Mouse (Mus musculus) CD8-positive naive resting alpha-beta T cell, adult 2 months (primary cell): Measurements from ENCODE around the gene Scnn1b.

ENCODE experiments used
- DNase-seq, 2 experiments: peaks; one replicate each; pipeline ENCODE4 v3.0.0; 2022; ENCODE audit warnings: low read depth in 2 of 2, low spot score in 2 of 2

The Scnn1b gene

GRCm38 (mm10) chr7:121864858-121865585 is at the start of gene Scnn1b:
TSS of gene Scnn1b (plus strand) at chr7:121865038.
- no peak for DNase-seq

GRCm38 (mm10) chr7:121821632-121822031 is 43.2 kb upstream of the Scnn1b start:
- DNase-seq = no peak

- no peak for DNase-seq
These were observed 36.4 kb upstream of the Scnn1b start for GRCm38 (mm10) chr7:121828481-121828880.

DNA sequence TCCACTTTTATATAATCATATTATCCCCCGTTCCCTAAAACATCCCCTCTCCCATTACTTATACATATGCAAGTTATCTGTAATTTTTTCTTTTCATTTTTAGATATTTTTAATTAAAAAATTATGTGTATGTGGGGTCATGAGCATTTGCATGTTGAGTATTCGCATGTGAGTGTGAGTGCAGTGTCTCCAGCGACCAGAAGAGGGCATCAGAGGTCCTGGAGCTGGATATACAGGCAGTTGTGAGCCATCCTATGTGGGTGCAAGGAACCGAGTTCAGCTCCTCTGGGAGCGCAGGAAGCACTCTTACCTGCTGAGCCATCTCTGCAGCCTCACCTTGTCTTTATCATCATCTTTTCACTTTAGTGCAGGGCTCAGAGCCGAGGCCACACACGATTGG is 29.4 kb upstream of the Scnn1b start:
- DNase-seq = no peak

DNA sequence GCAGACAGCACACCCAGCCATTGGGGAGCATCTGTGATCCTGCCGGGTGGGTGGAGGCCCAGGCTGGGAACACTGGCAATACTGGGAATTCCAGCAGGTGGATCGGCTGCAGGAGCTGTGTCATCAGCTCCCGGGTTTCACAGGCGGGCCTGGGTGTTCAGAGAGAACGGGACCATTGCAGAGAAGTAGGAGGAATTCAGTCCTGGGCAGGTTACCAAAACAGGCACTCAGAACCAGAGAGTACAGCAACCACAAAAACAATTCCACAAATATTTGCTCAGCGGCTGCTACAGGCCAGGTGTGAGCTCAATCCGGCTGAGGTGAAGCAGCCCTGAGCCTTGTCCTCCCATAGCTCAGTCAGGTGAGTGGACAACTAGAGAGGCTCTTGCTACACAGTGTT is 28.0 kb upstream of the Scnn1b start:
- DNase-seq = no peak

DNA sequence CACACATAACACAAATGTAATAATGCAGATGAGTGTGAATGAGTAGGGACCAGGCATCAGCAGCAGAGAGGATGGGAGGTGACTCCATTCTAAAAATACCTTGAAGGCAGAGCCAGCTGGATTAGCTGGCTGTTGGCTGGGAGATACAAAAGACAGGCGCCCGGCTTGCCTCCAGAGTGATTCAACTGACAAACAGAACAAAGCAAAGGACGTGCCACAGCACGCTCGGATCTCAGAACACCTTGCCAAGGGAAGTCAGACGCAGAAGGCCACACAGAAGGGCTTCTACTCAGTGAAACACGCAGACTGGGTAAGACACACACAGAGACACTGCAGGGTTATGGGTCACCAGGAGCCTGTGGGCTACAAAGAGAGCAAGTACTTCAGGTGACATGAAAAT is 24.0 kb upstream of the Scnn1b start:
- DNase-seq = no peak

- DNase-seq = no peak
These were observed 22.6 kb upstream of the Scnn1b start for GRCm38 (mm10) chr7:121842234-121842633.

- no peak for DNase-seq
These were observed 18.9 kb upstream of the Scnn1b start for GRCm38 (mm10) chr7:121845964-121846363.

DNA sequence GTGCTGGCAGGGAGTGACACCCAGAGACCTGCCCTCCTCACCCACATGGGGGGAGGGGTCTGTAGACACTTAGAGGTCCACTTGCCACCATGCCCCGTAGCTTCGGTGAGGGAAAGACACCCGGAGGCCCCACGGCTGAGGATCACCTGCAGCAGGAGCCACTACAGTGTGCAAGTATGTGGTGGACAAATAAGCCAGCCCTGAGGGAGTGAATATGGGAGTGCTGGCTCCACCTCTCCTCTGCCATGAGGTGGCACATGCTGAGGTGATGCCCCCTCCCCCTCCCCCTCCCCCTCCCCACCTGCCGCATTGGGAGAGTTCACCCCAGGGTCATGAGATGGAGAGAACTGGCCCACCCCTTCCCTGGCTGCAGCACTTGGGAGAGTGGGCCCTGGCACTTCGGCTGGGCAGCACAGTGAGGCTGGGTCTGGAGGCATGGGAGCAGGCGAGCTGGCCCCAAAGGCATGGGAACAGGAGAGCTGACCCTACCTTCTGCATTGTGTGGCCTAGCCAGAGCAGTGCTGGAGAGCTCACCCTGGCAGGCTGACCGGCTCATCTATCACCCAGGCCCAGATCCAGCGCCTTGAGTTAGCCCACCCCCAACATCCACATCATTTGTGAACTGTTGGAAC is 16.2 kb upstream of the Scnn1b start:
- DNase-seq = no peak

DNA sequence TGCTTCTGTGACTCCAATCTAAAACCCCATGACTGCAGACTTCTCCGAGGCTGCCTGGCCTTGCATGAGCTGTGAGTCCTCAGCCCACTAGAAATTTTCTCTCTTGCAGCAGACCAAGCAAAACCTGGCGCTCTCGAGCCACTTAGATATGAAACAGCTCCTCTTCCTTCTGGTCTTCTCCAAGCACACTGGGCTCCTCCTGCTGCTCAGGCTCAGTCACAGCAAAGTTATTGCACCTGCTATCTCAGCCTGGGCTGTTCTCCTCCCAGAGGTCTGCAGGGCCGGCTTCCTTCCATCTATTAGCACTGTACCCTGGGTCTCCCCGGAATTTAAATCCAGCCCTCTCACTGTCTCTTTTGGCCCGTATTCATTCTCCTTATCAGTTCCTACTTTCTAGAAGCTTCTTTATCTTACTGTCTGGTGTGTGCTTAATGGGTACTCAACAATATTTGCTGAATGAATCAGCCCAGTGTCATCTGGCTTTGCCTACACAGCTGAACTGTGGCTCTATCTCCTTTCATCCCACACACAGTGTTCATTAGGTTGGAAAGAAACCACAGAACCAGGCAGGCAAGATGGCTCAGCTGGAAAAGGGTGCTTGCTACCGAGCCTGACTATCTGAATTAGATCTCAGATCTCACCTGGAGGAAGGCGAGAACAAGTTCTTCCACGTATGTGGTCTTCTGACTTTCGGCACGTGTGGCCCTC is 7.5 kb upstream of the Scnn1b start:
- DNase-seq = no peak

DNA sequence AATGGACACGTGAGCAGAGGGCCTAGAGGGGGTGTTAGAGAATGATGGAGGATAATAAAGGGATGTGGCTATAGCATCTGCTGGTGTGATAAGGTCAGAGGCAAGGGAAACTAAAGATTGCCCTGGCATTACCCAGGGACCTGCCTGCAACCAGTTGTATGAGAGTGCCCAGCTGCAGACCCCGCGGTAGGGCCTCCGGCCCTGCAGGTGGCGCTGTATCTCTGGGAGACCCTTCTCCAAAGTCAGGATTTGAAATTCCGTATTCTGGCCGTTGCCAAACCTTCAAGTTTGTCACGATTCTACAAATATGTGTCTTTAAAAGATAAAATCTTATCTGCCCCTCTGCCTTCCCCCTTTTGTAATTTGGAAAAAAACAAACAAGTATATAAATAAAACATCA is 5.9 kb upstream of the Scnn1b start:
- no peak for DNase-seq

- no peak for DNase-seq
These were observed 6.8 kb downstream of the Scnn1b start for GRCm38 (mm10) chr7:121871631-121872030.

DNA sequence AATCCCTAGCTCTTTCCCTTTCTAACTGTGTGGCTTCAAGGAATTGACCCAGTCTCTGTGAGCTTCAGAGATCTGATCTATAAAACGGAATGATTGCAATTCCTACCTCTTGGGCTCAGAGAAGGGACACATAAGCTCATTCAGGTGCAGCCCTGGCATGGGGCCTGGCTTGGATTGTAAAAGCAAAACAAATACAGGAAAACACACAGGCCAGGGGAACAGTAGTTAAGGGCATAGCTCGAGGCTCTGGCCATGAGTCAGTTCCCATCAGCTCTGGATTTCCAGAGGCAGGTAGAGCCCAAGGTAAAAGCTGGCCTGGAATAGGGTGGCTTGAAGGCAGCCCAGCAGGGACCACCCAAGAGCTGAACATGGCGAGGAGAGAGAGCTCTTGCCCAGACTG is 9.2 kb downstream of the Scnn1b start:
- DNase-seq = no peak

DNA sequence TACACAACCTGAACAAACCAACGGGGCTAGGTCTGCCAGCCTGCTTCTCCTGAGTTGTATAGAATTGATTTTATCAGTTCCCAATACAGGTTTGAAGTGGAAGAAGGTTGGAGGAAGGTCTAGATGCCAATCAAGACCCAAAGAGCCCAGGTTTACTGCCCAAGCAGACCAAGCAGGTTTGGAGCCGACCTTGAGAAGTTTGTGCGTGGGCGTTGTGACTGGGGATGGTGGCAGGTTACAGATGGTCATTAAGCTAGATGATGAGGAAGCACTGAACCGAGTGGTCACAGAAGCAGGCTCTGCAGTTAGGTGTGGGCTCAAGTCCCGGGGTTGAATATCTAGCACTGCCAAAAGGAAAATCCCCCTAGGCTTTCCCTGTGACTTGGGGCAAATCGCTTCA is 9.9 kb downstream of the Scnn1b start:
- no peak for DNase-seq

DNA sequence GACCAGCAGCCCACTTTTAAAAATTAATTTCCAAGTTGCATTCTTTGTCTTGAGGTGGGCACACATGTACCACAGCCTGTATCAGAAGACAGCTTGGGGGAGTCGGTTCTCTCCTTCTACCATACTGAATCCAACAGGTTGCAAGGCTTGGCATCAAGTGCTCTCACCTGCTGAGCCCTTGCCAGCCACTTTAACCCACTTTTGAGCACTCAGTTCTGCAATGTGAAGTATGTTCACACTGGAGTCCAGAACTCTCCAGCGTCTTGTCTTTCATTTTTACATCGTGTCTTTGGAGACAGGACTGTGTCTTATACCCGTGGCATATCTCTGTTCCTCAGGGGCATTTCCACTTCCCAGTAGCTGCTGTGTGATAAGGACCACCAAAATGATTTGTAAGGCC is 15.4 kb downstream of the Scnn1b start:
- no peak for DNase-seq

DNA sequence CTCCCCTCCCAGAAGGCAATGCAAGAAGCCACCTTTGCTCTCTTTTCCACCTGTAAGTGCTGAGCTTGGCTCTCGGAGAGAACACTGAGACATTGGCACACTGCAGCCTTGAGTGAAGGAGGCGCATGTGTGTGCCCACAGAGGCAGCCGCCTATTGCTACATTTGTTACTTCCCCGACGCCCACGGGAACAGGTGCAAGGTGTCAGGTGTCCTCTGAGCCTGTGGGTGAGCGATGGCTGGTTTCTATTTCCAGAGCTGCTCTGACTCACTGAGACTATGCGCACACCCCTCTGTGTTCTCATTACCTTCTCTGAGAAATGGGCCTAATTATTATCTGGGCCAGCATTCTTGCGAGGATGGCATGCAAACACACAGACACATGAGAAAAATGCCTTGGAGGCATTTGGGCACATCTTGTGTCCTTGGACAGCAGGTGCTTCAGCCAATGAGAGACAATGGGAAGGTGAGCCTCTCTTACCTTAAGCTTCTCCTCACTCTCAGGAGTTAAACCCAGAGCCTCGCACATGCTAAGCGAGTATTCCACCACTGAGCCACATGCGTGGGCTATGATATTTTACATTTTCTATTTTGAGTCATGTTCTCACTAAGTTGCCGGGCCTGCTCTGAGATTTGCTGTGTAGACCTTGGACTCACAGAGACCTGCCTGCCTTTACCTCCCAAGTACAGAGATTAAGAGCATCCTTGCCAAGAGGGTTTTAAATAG is 26.0 kb downstream of the Scnn1b start:
- DNase-seq = no peak

DNA sequence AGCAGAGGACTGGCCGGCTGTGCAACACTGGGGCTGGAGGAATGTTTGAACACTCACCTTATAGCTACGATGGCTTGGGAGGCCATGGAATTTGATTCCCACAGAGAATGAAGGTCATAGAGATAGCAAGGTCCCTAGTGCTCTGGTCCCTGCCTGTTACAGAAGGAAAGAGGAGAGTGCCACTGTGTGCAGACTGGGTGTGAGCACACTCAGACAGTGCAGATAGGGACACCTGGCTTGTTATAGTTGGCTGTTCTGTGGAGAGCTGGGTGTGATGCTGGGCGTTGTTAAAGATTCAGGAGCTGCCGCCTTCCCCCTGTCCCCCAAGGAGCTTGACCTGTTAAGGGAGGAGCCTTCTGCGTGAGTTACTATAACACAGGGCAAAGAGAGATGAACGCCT is 31.9 kb downstream of the Scnn1b start:
- DNase-seq = no peak

DNA sequence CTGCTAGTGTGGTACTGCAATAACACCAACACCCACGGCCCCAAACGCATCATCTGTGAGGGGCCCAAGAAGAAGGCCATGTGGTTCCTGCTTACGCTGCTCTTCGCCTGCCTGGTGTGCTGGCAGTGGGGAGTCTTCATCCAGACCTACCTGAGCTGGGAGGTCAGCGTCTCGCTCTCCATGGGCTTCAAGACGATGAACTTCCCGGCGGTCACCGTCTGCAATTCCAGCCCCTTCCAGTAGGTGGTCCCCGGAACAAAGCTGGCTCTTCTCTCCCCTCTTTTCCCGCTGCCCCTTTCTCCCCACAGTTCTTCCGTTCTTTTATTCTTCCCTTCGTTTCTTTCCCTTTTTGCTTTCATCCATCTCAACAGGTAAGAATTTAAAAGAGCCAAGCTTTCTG is 34.5 kb downstream of the Scnn1b start:
- no peak for DNase-seq

GRCm38 (mm10) chr7:121899940-121900339 is 35.1 kb downstream of the Scnn1b start:
- DNase-seq = no peak

DNA sequence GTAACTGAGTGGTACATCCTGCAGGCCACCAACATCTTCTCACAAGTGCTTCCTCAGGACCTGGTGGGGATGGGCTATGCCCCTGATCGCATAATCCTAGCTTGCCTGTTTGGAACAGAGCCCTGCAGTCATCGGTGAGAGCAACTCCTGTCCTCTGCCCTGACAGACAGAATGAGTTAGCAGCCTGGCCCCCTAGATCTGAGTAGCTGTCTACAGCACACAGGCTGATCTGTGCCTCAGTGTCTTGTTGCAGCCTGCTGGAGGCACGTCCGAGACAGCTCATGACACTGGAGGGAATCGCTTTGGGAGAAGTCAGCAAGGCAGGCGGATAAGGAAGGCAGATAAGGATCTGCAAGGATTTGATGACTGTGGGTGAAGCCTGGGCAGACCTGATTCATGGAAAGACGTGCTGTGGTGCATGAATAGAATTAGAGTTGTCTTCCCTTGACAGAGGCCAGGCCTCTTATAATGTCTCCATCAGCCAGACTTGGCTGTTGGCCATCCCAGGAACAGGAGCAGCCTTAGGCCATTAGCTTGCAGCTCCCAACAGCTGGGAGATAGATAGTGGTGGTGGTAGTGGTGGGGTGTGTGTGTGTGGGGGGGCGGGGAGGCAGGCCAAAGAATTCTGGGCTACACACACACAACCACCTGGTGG is 38.0 kb downstream of the Scnn1b start:
- no peak for DNase-seq

GRCm38 (mm10) chr7:121906879-121907278 is 42.0 kb downstream of the Scnn1b start:
- no peak for DNase-seq
